Mouse (Mus musculus) intestine, postnatal 0 days (tissue): ENCODE results near the gene Slc35d3. TPM values are rescaled to one million over a fixed set of nuclear protein-coding genes. Genes with fewer than 3 reads are reported as not detected.

Experiments
- ATAC-seq: fragments of 200-750 bp; cut with Nextera tagmentation; 2 replicates; pipeline ENCODE4 v1.8.0; 2017; ENCODE audit warnings: mild to moderate bottlenecking, moderate TSS enrichment, moderate library complexity
- H3K27ac ChIP-seq: fragments of 300-500 bp; sonication (generic); 2 replicates; pipeline ENCODE4 v1.5.1; 2014; ENCODE audit warnings: mild to moderate bottlenecking, low read depth, low read length, moderate library complexity
- H3K27me3 ChIP-seq: fragments of 300-500 bp; sonication (generic); replicated peaks from 2 replicates; pipeline ENCODE4 v1.6.1; 2014; ENCODE audit warnings: low read length, mixed read lengths; ENCODE audit not compliant: control insufficient read depth, insufficient read depth
- H3K36me3 ChIP-seq: fragments of 300-500 bp; sonication (generic); 2 replicates; pipeline ENCODE4 v1.6.1; 2014; ENCODE audit warnings: mild to moderate bottlenecking, moderate library complexity; ENCODE audit not compliant: control insufficient read depth, insufficient read depth
- H3K4me1 ChIP-seq: fragments of 300-500 bp; sonication (generic); replicated peaks from 2 replicates; pipeline ENCODE4 v1.6.1; 2014; ENCODE audit warnings: antibody characterized with exemption, low read length, mixed read lengths; ENCODE audit not compliant: control insufficient read depth, insufficient read depth
- H3K4me2 ChIP-seq: fragments of 300-500 bp; sonication (generic); replicated peaks from 2 replicates; pipeline ENCODE4 v1.6.1; 2014; ENCODE audit warnings: low read depth, mild to moderate bottlenecking, moderate library complexity
- H3K4me3 ChIP-seq: fragments of 300-500 bp; sonication (generic); 2 replicates; pipeline ENCODE4 v1.5.1; 2014; ENCODE audit warnings: low read depth, low read length
- H3K9ac ChIP-seq: fragments of 300-500 bp; sonication (generic); 2 replicates; pipeline ENCODE4 v1.6.1; 2014; ENCODE audit warnings: mild to moderate bottlenecking, low read depth, low read length
- H3K9me3 ChIP-seq: fragments of 300-500 bp; sonication (generic); 2 replicates; pipeline ENCODE4 v1.6.1; 2016; ENCODE audit warnings: mixed run types; ENCODE audit not compliant: control insufficient read depth
- CTCF ChIP-seq: sonication (generic); IDR thresholded peaks from 2 replicates; pipeline ENCODE4 v1.5.1; 2016; ENCODE audit warnings: low read depth, mild to moderate bottlenecking, control low read depth, antibody characterized with exemption, moderate library complexity
- WGBS: fragments of 180-500 bp; shearing (Covaris S2); extraction: QIAGEN DNeasy Blood & Tissue Kit; methylation state at CpG from one replicate; pipeline ENCODE4 v1.1.7; 2014; 5-methylcytosine and 5-hydroxymethylcytosine counted together
- polyA plus RNA-seq: library from polyadenylated mRNA; unstranded; fragments of >200 nt; fragmentation: Nextera tagmentation; extraction: Ambion mirVana; gene quantifications from 2 replicates; pipeline ENCODE4 v1.2.1, GENCODE M21; 2015

The Slc35d3 gene
- polyA plus RNA-seq, result 0.58 and 0.61 TPM in 2 replicates

DNA sequence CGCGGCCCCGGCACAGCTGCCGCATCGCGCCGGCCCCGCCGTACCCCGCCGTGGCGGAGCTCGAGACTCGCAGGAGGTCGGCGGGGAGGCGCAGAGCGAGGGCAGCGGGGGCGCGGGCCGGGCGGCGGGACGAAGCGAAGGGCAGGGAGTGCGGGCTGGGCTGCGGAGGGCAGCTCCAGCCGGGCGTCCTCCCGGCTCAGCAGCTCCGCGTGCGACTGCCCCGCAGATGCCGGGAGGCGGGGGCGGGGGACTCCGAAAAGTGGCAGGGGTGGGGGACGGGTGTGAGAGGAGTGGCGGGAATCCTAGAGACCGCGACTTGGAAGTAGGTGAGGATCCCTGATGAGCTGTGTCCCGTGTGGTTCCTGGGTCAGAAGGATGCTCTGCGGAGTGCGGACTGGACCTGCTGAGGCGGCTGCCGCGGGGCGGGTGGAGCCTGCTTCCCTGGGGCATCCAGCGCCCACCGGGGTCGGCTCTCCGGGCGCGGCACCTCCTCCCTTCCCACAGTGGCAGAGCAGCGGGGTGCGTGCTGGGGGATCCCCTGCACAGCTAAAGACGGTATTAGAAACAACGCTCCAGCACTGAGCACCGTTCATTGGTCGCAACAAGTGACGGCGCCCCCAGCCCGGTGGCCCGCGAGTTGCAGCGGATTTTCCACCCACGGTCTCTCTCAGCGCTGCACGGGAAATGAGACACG is at the start of gene Slc35d3:
TSS of gene Slc35d3 (minus strand) at position 462 of the 694 bp plus-strand sequence.
- H3K4me1 ChIP-seq, result 0 out of 2 replicates have a peak, but pooled peaks cover 3% of the 10 kb centered on the region
- H3K36me3 ChIP-seq, result no peaks in the 10 kb centered on the region
- H3K27ac ChIP-seq, result no peak within 1 kb of the TSS
- peak within 1 kb of the TSS; percentile 92 for H3K4me2 ChIP-seq
- under 1% methylated on average over 67 of the region's 72 CpGs for WGBS
- no peak for TF ChIP-seq CTCF
- no peaks in the 10 kb centered on the region for H3K9me3 ChIP-seq
- peaks cover 44% of the 10 kb centered on the region for H3K27me3 ChIP-seq
- ATAC-seq, result peak; percentile 28; the same call in 1 of the 2 replicates
- peak within 1 kb of the TSS; percentile 50 for H3K4me3 ChIP-seq
- H3K9ac ChIP-seq, result 0 out of 2 replicates have a peak within 1 kb of the TSS, but pooled peaks have one; percentile 26

GRCm38 (mm10) chr10:19900191-19900590 is 48.9 kb upstream of the Slc35d3 start:
- Histone ChIP-seq H3K9me3 (no peaks in the 10 kb centered on the region), H3K36me3 (peaks cover 26% of the 10 kb centered on the region; the same call in 1 of the 2 replicates), H3K4me2 (no peak overlapping the region), H3K27ac (no peak overlapping the region), H3K9ac (no peak overlapping the region), H3K4me3 (no peak overlapping the region), H3K4me1 (no peaks in the 10 kb centered on the region), H3K27me3 (no peaks in the 10 kb centered on the region)
- no peak for TF ChIP-seq CTCF
- WGBS, result 67% methylated on average over 2 of the region's 2 CpGs
- ATAC-seq, result no peak

GRCm38 (mm10) chr10:19893976-19894375 is 42.7 kb upstream of the Slc35d3 start:
- TF ChIP-seq CTCF, result peak; percentile 80
- WGBS, result 18% methylated on average over 4 of the region's 4 CpGs
- no peak for ATAC-seq
- Histone ChIP-seq H3K4me2 (no peak overlapping the region), H3K9me3 (no peaks in the 10 kb centered on the region), H3K36me3 (peaks cover 22% of the 10 kb centered on the region; the same call in 1 of the 2 replicates), H3K27me3 (no peaks in the 10 kb centered on the region), H3K4me3 (no peak overlapping the region), H3K4me1 (no peaks in the 10 kb centered on the region), H3K27ac (no peak overlapping the region), H3K9ac (no peak overlapping the region)

DNA sequence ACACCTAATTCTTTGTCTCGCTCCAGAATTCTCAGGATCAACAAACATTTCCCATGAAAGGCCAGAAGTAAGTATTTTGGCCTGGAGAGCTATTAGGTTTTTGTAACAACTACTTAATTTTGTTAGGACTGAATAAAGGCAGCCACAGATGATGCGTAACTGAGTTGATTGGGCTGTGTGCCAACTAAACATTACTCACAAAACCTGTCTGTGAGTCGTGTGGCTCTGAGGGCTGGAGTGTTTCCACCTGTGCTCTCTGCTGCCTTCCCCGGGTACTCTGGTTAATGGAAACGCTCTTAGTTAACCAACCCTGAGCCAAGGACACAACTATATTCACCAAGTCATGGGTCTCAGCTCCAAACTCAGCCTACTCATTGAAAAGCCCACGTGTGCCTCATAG is 41.9 kb upstream of the Slc35d3 start:
- H3K9me3 ChIP-seq, result no peaks in the 10 kb centered on the region
- no peak for TF ChIP-seq CTCF
- no peak overlapping the region for H3K9ac ChIP-seq
- H3K27ac ChIP-seq, result no peak overlapping the region
- 67% methylated on average over 6 of the region's 6 CpGs for WGBS
- ATAC-seq, result no peak
- no peak overlapping the region for H3K4me2 ChIP-seq
- H3K4me1 ChIP-seq, result no peaks in the 10 kb centered on the region
- H3K4me3 ChIP-seq, result no peak overlapping the region
- peaks cover 20% of the 10 kb centered on the region; the same call in 1 of the 2 replicates for H3K36me3 ChIP-seq
- H3K27me3 ChIP-seq, result no peaks in the 10 kb centered on the region

GRCm38 (mm10) chr10:19891686-19892085 is 40.4 kb upstream of the Slc35d3 start:
- Histone ChIP-seq H3K4me2 (no peak overlapping the region), H3K9me3 (no peaks in the 10 kb centered on the region), H3K27ac (no peak overlapping the region), H3K4me3 (no peak overlapping the region), H3K4me1 (no peaks in the 10 kb centered on the region), H3K36me3 (peaks cover 17% of the 10 kb centered on the region; the same call in 1 of the 2 replicates), H3K27me3 (no peaks in the 10 kb centered on the region), H3K9ac (no peak overlapping the region)
- TF ChIP-seq CTCF, result 0 out of 2 replicates have a peak, but pooled peaks have one; percentile 23
- no peak for ATAC-seq
- 70% methylated on average over 3 of the region's 3 CpGs for WGBS

- no peak overlapping the region for H3K9ac ChIP-seq
- H3K4me3 ChIP-seq, result no peak overlapping the region
- no peak for ATAC-seq
- no peaks in the 10 kb centered on the region for H3K27me3 ChIP-seq
- TF ChIP-seq CTCF, result no peak
- H3K36me3 ChIP-seq, result peaks cover 15% of the 10 kb centered on the region
- no peaks in the 10 kb centered on the region for H3K4me1 ChIP-seq
- no peaks in the 10 kb centered on the region for H3K9me3 ChIP-seq
- WGBS, result 87% methylated on average over 3 of the region's 3 CpGs
- no peak overlapping the region for H3K4me2 ChIP-seq
- no peak overlapping the region for H3K27ac ChIP-seq
These were observed 38.6 kb upstream of the Slc35d3 start for GRCm38 (mm10) chr10:19889908-19890307.
